Mouse (Mus musculus) layer of hippocampus, adult 2 months (tissue): ENCODE results near the gene Lrrc3b. TPM values are rescaled to one million over a fixed set of nuclear protein-coding genes. Genes with fewer than 3 reads are reported as not detected.

Source experiments
- DNase-seq, 2 experiments: peaks; one replicate each; pipeline ENCODE4 v3.0.0; 2022; ENCODE audit warnings: low spot score in 2 of 2
- H3K27ac ChIP-seq: fragments of 200-600 bp; 2 replicates; pipeline ENCODE4 v1.8.1; 2022
- H3K4me3 ChIP-seq: fragments of 200-600 bp; 2 replicates; pipeline ENCODE4 v1.8.1; 2022; ENCODE audit warnings: mild to moderate bottlenecking
- CTCF ChIP-seq: fragments of 200-600 bp; conservative IDR thresholded peaks from 2 replicates; pipeline ENCODE4 v1.8.1; 2022; ENCODE audit warnings: antibody characterized with exemption, mild to moderate bottlenecking, moderate library complexity
- long read RNA-seq, 2 experiments: library from polyadenylated mRNA; stranded (forward); transcript quantifications; one replicate each; pipeline ENCODE4 v2.0.0; 2021; ENCODE audit warnings: borderline mapping rate in 2 of 2
- total RNA-seq, 2 experiments: library from RNA; stranded (reverse); gene quantifications; 2 replicates each; pipeline ENCODE4 v1.2.3; 2021

The Lrrc3b gene
- total RNA-seq, result 1 to 10 TPM; 8.3 to 9.7 TPM
- long read RNA-seq, experiment 1, transcript Lrrc3b-201 (2 exons, 1,655 nt), result major isoform, 6 of 8 reads
- long read RNA-seq, experiment 1, partial matches to known transcripts, result 0 of 8 reads
- long read RNA-seq, experiment 1, other reads (novel, unspliced or antisense), result 2 of 8 reads
- long read RNA-seq, experiment 2, partial matches to known transcripts, result 0 of 5 reads
- long read RNA-seq, experiment 2, other reads (novel, unspliced or antisense), result 0 of 5 reads

- H3K4me3 ChIP-seq, result peak within 1 kb of the TSS; percentile 69
- peak within 1 kb of the TSS; percentile 91 for H3K27ac ChIP-seq
- TF ChIP-seq CTCF, result peak; percentile 26; the same call in 1 of the 2 replicates
- peak; percentile 46 to 59 for DNase-seq
Observed at GRCm38 (mm10) chr14:15438485-15439157, at the start of gene Lrrc3b. Lrrc3b (minus strand) TSS chr14:15438987.

- DNase-seq, result no peak
- H3K27ac ChIP-seq, result no peak overlapping the region
- TF ChIP-seq CTCF, result no peak
- no peak overlapping the region for H3K4me3 ChIP-seq
Observed at GRCm38 (mm10) chr14:15477668-15478067, 38.9 kb upstream of the Lrrc3b start.

- TF ChIP-seq CTCF, result no peak
- Histone ChIP-seq H3K27ac (peak overlapping the region; percentile 91), H3K4me3 (peak overlapping the region; percentile 69)
- DNase-seq, result peak in 1 of 2 experiments; percentile 17
Observed at GRCm38 (mm10) chr14:15438096-15438484, 697 bp downstream of the Lrrc3b start.

- DNase-seq, result peak in 1 of 2 experiments; percentile 18
- H3K27ac ChIP-seq, result peak overlapping the region; percentile 91
- no peak for TF ChIP-seq CTCF
- peak overlapping the region; percentile 69 for H3K4me3 ChIP-seq
Observed at GRCm38 (mm10) chr14:15437501-15437941, 1.3 kb downstream of the Lrrc3b start.

- no peak for TF ChIP-seq CTCF
- Histone ChIP-seq H3K4me3 (peak overlapping the region; percentile 69), H3K27ac (peak overlapping the region; percentile 91)
- peak in 1 of 2 experiments; percentile 11 for DNase-seq
Observed at GRCm38 (mm10) chr14:15437046-15437445, 1.7 kb downstream of the Lrrc3b start.

GRCm38 (mm10) chr14:15436586-15436985 lies 2.2 kb downstream of the Lrrc3b start:
- Histone ChIP-seq H3K27ac (no peak overlapping the region), H3K4me3 (no peak overlapping the region)
- no peak for DNase-seq
- no peak for TF ChIP-seq CTCF

GRCm38 (mm10) chr14:15432396-15432795 lies 6.4 kb downstream of the Lrrc3b start:
- no peak for TF ChIP-seq CTCF
- no peak for DNase-seq
- H3K4me3 ChIP-seq, result no peak overlapping the region

GRCm38 (mm10) chr14:15421624-15422023 lies 17.2 kb downstream of the Lrrc3b start:
- TF ChIP-seq CTCF, result no peak
- DNase-seq, result no peak
- Histone ChIP-seq H3K4me3 (no peak overlapping the region), H3K27ac (no peak overlapping the region)

More at GRCm38 (mm10) chr14:15432396-15432795, 6.4 kb downstream of the Lrrc3b start:
- H3K27ac ChIP-seq, result no peak overlapping the region

GRCm38 (mm10) chr14:15410686-15411534 lies 27.9 kb downstream of the Lrrc3b start:
- DNase-seq, result peak in 1 of 2 experiments; percentile 13
- H3K4me3 ChIP-seq, result no peak overlapping the region
- TF ChIP-seq CTCF, result peak; percentile 65
- peak overlapping the region; percentile 39 for H3K27ac ChIP-seq

GRCm38 (mm10) chr14:15385536-15385935 lies 53.3 kb downstream of the Lrrc3b start:
- Histone ChIP-seq H3K27ac (no peak overlapping the region), H3K4me3 (no peak overlapping the region)
- TF ChIP-seq CTCF, result no peak
- no peak for DNase-seq

- no peak for TF ChIP-seq CTCF
- DNase-seq, result no peak
Observed at GRCm38 (mm10) chr14:15384972-15385371, 53.8 kb downstream of the Lrrc3b start.

GRCm38 (mm10) chr14:15384532-15384931 lies 54.3 kb downstream of the Lrrc3b start:
- H3K27ac ChIP-seq, result no peak overlapping the region
- no peak overlapping the region for H3K4me3 ChIP-seq
- no peak for DNase-seq
- no peak for TF ChIP-seq CTCF

More at GRCm38 (mm10) chr14:15384972-15385371, 53.8 kb downstream of the Lrrc3b start:
- Histone ChIP-seq H3K4me3 (no peak overlapping the region), H3K27ac (no peak overlapping the region)

- no peak for TF ChIP-seq CTCF
- H3K27ac ChIP-seq, result no peak overlapping the region
- DNase-seq, result no peak
- no peak overlapping the region for H3K4me3 ChIP-seq
Observed at GRCm38 (mm10) chr14:15383133-15383532, 55.7 kb downstream of the Lrrc3b start.
